Mouse (Mus musculus) bone marrow macrophage, adult 2 months (primary cell): ENCODE data around the gene Svep1.

ENCODE experiments used
- CTCF ChIP-seq: IDR thresholded peaks from 2 replicates; pipeline ENCODE4 v1.5.1; 2012; ENCODE audit warnings: low read depth, mild to moderate bottlenecking, low read length, moderate library complexity
- POLR2A ChIP-seq: IDR thresholded peaks from 2 replicates; pipeline ENCODE4 v1.6.1; 2012; ENCODE audit warnings: mild to moderate bottlenecking, low read depth, low read length, borderline replicate concordance

DNA sequence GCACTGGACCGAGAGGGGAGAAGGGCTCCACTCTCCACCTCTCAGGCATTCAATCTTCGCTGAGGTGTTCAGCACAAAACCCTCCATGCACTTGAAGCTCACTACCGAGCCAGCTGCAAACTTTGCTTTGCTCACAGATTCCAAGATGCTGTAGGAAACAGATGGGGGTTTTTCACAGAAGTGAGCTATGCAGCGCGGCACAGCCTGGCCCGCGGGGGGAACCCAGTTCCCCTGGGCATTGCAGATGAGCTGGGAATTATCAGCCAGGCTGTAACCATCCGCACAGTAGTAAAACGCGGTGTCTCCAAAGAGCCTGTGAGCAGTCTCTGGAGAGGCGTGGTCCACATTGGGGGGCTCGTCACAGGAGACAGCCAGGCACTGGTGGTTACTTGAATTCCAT, 133.8 kb downstream of the Svep1 start:
- no peak for TF ChIP-seq CTCF
- TF ChIP-seq POLR2A: no peak
